Mouse (Mus musculus) mesoderm, embryonic 11.5 days (tissue): ENCODE results near the gene Tpcn2.

Experiments used
- DNase-seq: peaks from one replicate; pipeline ENCODE4 v3.0.0-alpha.2; 2012; ENCODE audit warnings: low read depth, low spot score

The Tpcn2 gene

GRCm38 (mm10) chr7:145205363-145205902 lies 78.4 kb downstream of the Tpcn2 start:
- no peak for DNase-seq

DNA sequence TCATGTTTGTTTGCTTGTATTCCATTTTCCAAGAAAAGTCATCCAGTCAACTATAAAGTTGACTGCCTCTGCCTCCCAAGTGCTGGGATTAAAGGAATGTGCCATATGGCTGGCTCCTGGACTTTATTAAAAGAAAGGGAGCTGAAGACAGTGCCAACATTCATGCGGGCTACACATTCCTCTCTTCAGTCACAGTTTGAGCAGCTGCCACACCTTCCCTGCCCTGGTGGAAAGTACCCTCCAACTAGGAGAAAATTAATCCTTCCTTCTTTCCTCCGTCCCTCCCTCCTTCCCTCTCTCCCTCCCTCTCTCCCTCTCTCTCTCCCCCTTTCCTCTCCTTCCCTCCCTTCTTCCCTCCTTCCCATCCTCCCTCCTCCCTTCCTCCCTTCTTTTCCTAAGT lies 84.1 kb downstream of the Tpcn2 start:
- no peak for DNase-seq

- DNase-seq: no peak
Measured at GRCm38 (mm10) chr7:145198223-145198714, 85.5 kb downstream of the Tpcn2 start.

- DNase-seq: no peak
Measured at GRCm38 (mm10) chr7:145197711-145198110, 86.1 kb downstream of the Tpcn2 start.

DNA sequence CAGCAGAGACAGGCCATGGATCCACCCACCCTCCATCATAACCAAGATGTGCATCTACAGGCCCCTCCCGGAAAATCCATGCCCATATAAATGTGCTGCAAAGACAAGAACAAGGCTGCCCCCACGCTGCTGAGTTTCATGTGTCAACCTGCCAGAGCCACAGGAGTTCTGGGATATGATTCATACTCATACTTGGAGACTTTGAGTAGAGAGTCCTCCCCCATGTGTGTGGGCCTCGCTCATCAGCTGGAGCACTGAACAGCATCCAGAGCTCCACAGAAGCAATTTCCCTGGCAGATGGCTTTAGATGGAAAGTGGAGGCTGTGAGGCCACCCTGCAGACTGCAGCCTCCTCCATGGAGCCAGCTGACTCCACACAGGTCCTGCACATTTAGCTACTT lies 86.8 kb downstream of the Tpcn2 start:
- no peak for DNase-seq

GRCm38 (mm10) chr7:145196340-145196739 lies 87.5 kb downstream of the Tpcn2 start:
- no peak for DNase-seq

GRCm38 (mm10) chr7:145195186-145195927 lies 88.5 kb downstream of the Tpcn2 start:
- no peak for DNase-seq

DNA sequence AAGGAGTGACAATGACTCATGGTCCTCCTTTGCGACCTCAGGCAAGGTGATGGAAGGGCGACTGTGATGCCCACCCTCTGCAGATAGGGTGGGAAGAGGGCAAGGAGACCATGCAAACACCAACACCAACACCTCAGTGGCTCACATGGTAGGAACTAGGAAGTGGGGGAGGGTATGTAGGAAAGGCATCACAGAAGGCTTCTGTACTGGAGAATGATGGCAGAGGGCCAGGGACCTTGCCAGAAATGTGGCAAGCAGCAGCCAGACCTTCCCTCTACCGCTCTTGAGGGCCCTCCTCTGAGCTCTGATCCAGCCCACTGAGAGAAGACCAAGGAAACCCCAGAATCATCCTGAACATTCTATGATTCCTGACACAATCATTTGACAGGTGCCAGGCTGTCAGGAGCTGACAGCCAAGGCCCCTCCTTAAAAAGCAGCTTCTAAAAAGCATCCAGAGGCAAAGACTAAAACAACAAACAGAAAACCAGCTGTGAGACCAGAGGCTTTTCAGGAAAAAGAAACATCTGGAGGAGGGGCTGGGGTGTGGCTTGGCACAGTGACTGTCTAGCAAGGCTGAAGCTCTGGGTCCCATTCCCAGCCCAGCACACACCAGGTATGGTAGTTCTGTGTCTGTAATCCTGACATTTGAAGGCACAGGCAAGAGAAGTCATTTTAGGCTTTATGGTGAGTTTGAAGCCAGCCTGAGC lies 89.2 kb downstream of the Tpcn2 start:
- DNase-seq: no peak

GRCm38 (mm10) chr7:145192836-145193235 lies 91.0 kb downstream of the Tpcn2 start:
- no peak for DNase-seq

- DNase-seq: no peak
Measured at GRCm38 (mm10) chr7:145190520-145190919, 93.3 kb downstream of the Tpcn2 start.

GRCm38 (mm10) chr7:145189342-145189741 lies 94.5 kb downstream of the Tpcn2 start:
- DNase-seq: no peak

DNA sequence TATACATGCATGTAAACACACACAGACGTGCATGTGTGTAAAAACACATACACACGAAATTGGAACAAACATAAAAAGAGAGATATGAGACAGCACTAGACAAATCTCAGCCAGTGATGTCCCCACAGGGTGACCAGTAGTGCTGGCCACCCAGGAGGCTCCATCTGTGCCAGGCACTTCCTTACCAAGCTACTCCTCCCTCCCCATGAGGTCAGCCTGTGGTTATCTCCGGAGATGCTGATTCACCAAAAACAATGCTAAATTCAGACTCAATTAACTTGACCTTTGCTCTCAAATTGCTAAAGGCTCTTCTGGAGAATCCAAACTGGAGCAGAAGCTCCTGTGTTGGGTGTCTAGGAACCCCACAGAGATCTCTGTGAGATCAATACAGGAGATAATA lies 96.0 kb downstream of the Tpcn2 start:
- no peak for DNase-seq

DNA sequence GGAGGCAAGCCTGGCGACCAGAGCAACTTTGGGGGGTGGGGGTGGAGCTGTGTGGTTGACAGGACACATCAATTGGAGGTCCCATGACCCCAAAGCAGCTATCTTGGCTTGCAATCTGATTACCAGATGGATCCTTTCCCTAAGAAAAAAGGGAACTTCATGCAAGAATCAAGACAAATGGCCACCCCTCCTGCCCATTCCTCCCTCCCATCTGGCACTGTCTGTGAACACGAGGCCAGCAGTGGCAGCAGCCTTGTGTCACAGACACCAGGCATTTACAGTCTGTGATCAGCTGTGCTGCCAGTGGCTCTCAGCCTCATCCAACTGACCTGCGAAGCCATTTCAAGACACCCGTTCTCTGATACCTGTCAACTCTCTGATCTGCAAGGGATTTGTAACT lies 101.4 kb downstream of the Tpcn2 start:
- DNase-seq: no peak

- peak; percentile 28 for DNase-seq
Measured at GRCm38 (mm10) chr7:145181376-145182034, 102.3 kb downstream of the Tpcn2 start.

DNA sequence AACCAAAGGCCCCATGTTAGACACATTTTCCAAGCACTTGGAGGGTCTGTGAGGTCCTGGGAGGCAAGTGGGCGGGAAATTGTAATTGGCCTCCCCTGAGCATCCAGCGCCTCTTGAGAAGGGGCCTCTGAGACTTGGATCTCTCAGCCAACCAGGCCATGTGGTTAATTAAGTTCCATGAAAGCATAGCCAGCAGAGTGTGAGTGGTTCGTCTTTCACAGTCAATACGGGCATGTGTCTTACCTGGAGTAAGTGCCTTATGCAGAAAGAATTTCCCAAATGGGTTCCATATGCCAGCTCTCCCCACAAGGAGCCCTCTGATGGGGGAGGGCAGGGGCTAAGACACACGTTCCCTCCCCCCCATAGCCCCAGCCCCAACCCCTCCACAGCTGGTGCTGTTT lies 104.1 kb downstream of the Tpcn2 start:
- peak; percentile 57 for DNase-seq

DNA sequence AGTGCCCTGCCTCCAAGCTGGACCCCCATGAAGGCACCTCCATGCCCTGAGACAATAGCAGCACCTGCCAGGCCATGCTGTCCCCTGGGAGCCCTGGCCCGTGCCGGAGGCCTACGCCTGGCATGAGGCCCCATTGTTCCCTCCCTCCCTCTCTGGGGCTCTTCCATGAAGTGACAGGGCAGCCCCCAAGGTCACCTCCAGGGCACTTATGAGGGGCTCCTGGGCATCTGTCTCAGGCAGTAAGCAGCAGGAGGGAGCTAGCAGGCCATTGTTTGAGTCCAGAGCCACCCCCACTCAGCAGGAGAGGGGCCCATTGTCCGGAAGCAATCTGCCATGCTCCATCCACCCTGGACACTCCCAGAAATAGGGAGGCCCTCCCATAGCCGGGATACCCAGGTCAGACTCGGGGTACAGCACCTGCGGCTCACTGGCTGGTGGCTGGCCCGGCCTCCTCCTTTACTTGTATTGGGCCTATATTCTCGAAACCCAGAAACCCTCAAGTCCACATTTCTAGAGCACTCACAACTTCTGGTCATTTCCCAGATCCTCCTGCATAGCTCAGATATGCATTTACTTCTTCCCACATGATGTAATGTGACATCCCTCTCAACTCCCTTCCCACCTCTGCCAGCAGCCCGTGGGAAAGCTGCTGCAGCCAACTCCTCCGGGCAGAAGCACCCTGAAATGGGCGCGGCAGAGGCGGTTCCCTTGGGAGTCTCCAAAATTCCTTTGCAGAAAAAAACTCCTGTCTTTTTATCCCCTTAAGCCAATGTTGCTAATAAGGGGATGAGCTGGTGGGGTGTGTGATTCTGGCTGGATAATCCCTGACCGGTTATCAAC lies 106.8 kb downstream of the Tpcn2 start:
- DNase-seq: peak; percentile 35

GRCm38 (mm10) chr7:145173563-145173962 lies 110.2 kb downstream of the Tpcn2 start:
- DNase-seq: no peak

DNA sequence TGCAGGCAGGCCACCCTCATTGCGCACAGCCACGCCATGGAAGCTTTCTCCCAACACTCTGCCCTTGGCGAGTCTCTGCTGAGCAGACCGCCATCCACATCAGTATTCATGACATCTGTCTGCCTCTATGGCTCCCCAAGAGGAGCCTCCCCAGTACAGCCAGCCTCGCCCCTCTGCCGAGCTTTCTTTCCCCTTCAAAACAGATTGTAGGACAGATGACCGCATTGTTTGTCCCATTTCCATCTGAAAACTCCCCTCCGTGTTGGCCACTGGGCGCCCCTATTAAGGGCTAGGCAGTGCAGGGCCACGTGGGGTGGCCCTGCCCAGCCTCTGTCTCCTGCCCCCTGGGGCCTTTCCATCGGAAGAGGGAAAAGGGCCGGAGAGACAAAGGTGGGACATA lies 110.7 kb downstream of the Tpcn2 start:
- peak; percentile 78 for DNase-seq

- no peak for DNase-seq
Measured at GRCm38 (mm10) chr7:145169703-145170102, 114.1 kb downstream of the Tpcn2 start.

- peak; percentile 80 for DNase-seq
Measured at GRCm38 (mm10) chr7:145159283-145160240, 124.2 kb downstream of the Tpcn2 start.
